Mouse (Mus musculus): Measurements from ENCODE around the gene Asic1.

DNA sequence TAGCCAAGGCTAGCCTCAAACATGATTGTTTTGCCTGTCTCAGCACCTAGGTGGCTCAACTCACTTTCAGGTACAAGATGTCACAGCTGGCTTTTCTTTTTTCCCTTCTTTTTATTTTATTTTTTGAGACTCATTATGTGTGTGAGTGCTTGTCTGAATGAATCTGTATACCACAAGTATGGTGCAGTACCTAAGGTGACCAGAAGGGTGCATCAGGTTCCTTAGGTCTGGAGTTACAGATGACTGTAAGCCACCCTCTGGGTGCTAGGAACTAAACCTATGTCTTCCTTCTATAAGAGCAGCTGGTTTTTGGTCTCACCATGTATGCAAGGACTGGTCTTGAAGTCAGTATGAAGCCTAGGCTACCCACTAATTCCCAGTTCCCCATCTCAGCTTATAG lies 38.5 kb upstream of the Asic1 start:
- TF ChIP-seq CTCF (IDR thresholded peaks at IDR 0.05; ENCODE audit: low read depth) = peak; percentile 54
- no peak for TF ChIP-seq EP300 (optimal IDR thresholded peaks at IDR 0.05)
